Mouse (Mus musculus): ENCODE measurements around the gene Snap29. TPM values are rescaled to one million over a fixed set of nuclear protein-coding genes. Genes with fewer than 3 reads are reported as not detected.

The Snap29 gene
- polyA plus RNA-seq, 1 experiment from 2014 or later: 20.5 TPM

DNA sequence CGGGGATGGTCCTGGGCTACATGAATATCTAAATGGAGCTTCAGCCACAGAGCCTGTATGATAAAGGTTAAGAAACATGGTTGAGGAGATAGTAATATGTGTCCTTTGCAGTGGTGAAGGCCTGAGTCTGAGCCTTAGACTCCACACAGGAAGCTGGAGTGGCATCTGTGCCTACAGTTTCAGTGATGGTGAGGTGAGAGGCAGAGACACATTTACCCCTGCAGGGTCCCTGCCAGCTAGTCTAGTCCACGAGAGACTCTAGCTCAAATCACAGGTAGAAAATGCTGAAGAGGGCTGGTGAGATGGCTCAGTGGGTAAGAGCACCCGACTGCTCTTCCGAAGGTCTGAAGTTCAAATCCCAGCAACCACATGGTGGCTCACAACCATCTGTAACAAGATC lies 69.5 kb downstream of the Snap29 start:
- no peak overlapping the region for H3K4me3 ChIP-seq
- no peak overlapping the region for H3K4me2 ChIP-seq
- H3K9me3 ChIP-seq: no peaks in the 10 kb centered on the region
- H3K27ac ChIP-seq: no peak overlapping the region
- H3K9ac ChIP-seq: no peak overlapping the region
- no peaks in the 10 kb centered on the region for H3K4me1 ChIP-seq
- H3K27me3 ChIP-seq: no peaks in the 10 kb centered on the region
- WGBS: 89% methylated on average over 4 of the region's 4 CpGs
- ATAC-seq (ENCODE audit: insufficient number of reproducible peaks, low FRiP score, low TSS enrichment, low read depth): no peak
- H3K36me3 ChIP-seq: peaks cover 21% of the 10 kb centered on the region

DNA sequence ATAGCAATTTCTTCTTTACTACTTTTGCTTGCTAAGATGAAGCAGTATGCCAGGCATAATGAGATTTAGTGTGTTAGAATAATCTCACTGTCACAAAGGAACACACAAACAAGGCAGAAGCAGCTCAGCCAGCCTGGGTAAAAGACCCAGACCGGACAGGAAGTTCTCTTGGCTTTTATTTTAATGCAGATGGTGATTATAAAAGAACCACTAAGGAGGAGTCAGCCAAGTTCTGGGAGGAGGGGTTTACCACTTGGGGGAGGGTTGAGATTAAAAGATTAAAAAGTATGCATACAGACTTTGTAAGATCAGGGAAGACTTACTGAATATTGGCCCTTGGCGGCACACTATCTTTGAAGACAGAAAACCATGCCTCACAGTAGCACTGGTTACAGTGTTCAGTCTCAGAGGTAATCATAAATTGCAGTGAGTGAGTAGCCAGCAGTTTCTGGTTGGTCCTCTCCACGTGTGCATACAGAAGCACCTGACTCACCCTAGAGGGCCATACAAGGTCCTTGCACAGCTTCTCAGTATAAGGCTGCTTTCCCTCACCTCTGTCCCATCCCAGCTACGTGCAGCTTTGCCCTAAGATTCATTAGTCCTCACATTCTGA lies 72.7 kb downstream of the Snap29 start:
- Histone ChIP-seq H3K4me2 (no peak overlapping the region), H3K27me3 (no peaks in the 10 kb centered on the region), H3K9me3 (no peaks in the 10 kb centered on the region), H3K9ac (no peak overlapping the region), H3K4me3 (no peak overlapping the region), H3K36me3 (peaks cover 18% of the 10 kb centered on the region), H3K27ac (no peak overlapping the region), H3K4me1 (no peaks in the 10 kb centered on the region)
- WGBS: 81% methylated on average over 4 of the region's 4 CpGs
- ATAC-seq (ENCODE audit: insufficient number of reproducible peaks, low FRiP score, low TSS enrichment, low read depth): no peak

Other genes with a start within 250 kb of the Snap29 start
- 313 and 321 TPM in 2 replicates for gene Ube2l3, start 203.3 kb upstream of the Snap29 start, polyA plus RNA-seq (2015; fragmentation: Nextera tagmentation; extraction: Ambion mirVana)
- 0.27 and 0.32 TPM in 2 replicates for gene Rimbp3, start 197.4 kb upstream of the Snap29 start, polyA plus RNA-seq (2015; fragmentation: Nextera tagmentation; extraction: Ambion mirVana)
- gene Hic2, start 172.4 kb upstream of the Snap29 start, polyA plus RNA-seq (2015; fragmentation: Nextera tagmentation; extraction: Ambion mirVana): 4.1 and 4.7 TPM in 2 replicates
- gene Tmem191c, start 129.9 kb upstream of the Snap29 start, polyA plus RNA-seq (2015; fragmentation: Nextera tagmentation; extraction: Ambion mirVana): 10.1 and 10.2 TPM in 2 replicates
- 0.68 and 1.1 TPM in 2 replicates for gene Serpind1, start 74.6 kb upstream of the Snap29 start, polyA plus RNA-seq (2015; fragmentation: Nextera tagmentation; extraction: Ambion mirVana)
- gene Pi4ka, start 328 bp downstream of the Snap29 start, polyA plus RNA-seq (2015; fragmentation: Nextera tagmentation; extraction: Ambion mirVana): 26.0 and 30.7 TPM in 2 replicates
- 69.5 and 72.8 TPM in 2 replicates for gene Crkl, start 46.0 kb downstream of the Snap29 start, polyA plus RNA-seq (2015; fragmentation: Nextera tagmentation; extraction: Ambion mirVana)
- 0.36 and 2.7 TPM in 2 replicates for gene Aifm3, start 83.6 kb downstream of the Snap29 start, polyA plus RNA-seq (2015; fragmentation: Nextera tagmentation; extraction: Ambion mirVana)
- 84.2 and 97.8 TPM in 2 replicates for gene Lztr1, start 102.7 kb downstream of the Snap29 start, polyA plus RNA-seq (2015; fragmentation: Nextera tagmentation; extraction: Ambion mirVana)
- gene Thap7, start 125.2 kb downstream of the Snap29 start, polyA plus RNA-seq (2015; fragmentation: Nextera tagmentation; extraction: Ambion mirVana): 63.2 and 72.4 TPM in 2 replicates
- gene Lrrc74b, start 155.3 kb downstream of the Snap29 start, polyA plus RNA-seq (2015; fragmentation: Nextera tagmentation; extraction: Ambion mirVana): 0.25 TPM in 1 of 2 replicates, not detected in the other
- 0.99 and 1.8 TPM in 2 replicates for gene P2rx6, start 155.9 kb downstream of the Snap29 start, polyA plus RNA-seq (2015; fragmentation: Nextera tagmentation; extraction: Ambion mirVana)
- 9.9 and 11.2 TPM in 2 replicates for gene Slc7a4, start 177.2 kb downstream of the Snap29 start, polyA plus RNA-seq (2015; fragmentation: Nextera tagmentation; extraction: Ambion mirVana)
- 26.0 and 26.8 TPM in 2 replicates for gene Smpd4, start 213.4 kb downstream of the Snap29 start, polyA plus RNA-seq (2015; fragmentation: Nextera tagmentation; extraction: Ambion mirVana)
- 6.1 and 7.6 TPM in 2 replicates for gene Ccdc74a, start 240.5 kb downstream of the Snap29 start, polyA plus RNA-seq (2015; fragmentation: Nextera tagmentation; extraction: Ambion mirVana)